ENCODE assay signal across 10 mouse cellular contexts in genomic region chr7:143480498-143480897, GRCm38 (mm10). TPM values are rescaled to one million over a fixed set of nuclear protein-coding genes. Genes with fewer than 3 reads are reported as not detected.
DNase-seq lines count a peak whose midpoint lies in the region; ATAC-seq and TF ChIP-seq lines count a peak whose summit lies in the region.
"Had no signal": no experiment of that assay in that cellular context is flagged by ENCODE, and none has a peak within 500 bp of the region (broad histone marks: within the 10 kb centered on the region; RNA-seq: fewer than 3 reads in every experiment).

No protein-coding gene starts in this region.

- H3K4me2 ChIP-seq in liver, embryonic 11.5 days, result no peak overlapping the region

- no peak overlapping the region for H3K9ac ChIP-seq in liver, embryonic 11.5 days (ENCODE audit: low read depth, low read length)

- H3K36me3 ChIP-seq in liver, embryonic 11.5 days (ENCODE audit: control insufficient read depth, insufficient read depth, low read length), result no peaks in the 10 kb centered on the region
- H3K36me3 ChIP-seq in small intestine, adult 2 months (ENCODE audit: control insufficient read depth, insufficient read depth, low read length), result 0 out of 2 replicates have a peak, but pooled peaks cover 1% of the 10 kb centered on the region

- no peak overlapping the region for H3K4me3 ChIP-seq in liver, embryonic 11.5 days (ENCODE audit: low read depth, low read length)
- H3K4me3 ChIP-seq in small intestine, adult 2 months (ENCODE audit: low read depth, low read length), result no peak overlapping the region
- H3K4me3 ChIP-seq: erythroblast, embryonic 14.5 days; megakaryocyte, embryonic 14.5 days had no signal

- ATAC-seq in CD4-positive, CD25-positive, alpha-beta regulatory T cell, adult 4 months, result peak; percentile 67
- 0 out of 2 replicates have a peak, but pooled peaks have one; percentile 29 for ATAC-seq in liver, embryonic 11.5 days (replicated peaks; ENCODE audit: low FRiP score)

- 23% methylated on average over 13 of the region's 13 CpGs for WGBS in liver, embryonic 11.5 days
- WGBS in small intestine, adult 2 months, result 24% methylated on average over 13 of the region's 13 CpGs

- H3K27ac ChIP-seq in liver, embryonic 11.5 days (ENCODE audit: low read depth, low read length), result no peak overlapping the region
- H3K27ac ChIP-seq in small intestine, adult 2 months (ENCODE audit: insufficient read depth, low read depth, low read length), result no peak overlapping the region

- no peaks in the 10 kb centered on the region for H3K4me1 ChIP-seq in liver, embryonic 11.5 days (replicated peaks; ENCODE audit: control insufficient read depth, insufficient read depth, low read length)
- peaks cover 16% of the 10 kb centered on the region for H3K4me1 ChIP-seq in small intestine, adult 2 months (ENCODE audit: control insufficient read depth, insufficient read depth, insufficient read length, low read length)

- peak; percentile 80 for TF ChIP-seq CTCF in small intestine, adult 2 months (IDR thresholded peaks at IDR 0.05; ENCODE audit: extremely low read depth, insufficient read length, insufficient replicate concordance, low read depth, low read length)

- TF ChIP-seq POLR2A in small intestine, adult 2 months (IDR thresholded peaks at IDR 0.05; ENCODE audit: low read depth, low read length), result no peak

- peaks cover 3% of the 10 kb centered on the region for H3K27me3 ChIP-seq in liver, embryonic 11.5 days (replicated peaks; ENCODE audit: control insufficient read depth, insufficient read depth, low read length)
- peaks cover 3% of the 10 kb centered on the region; the same call in 1 of the 2 replicates for H3K27me3 ChIP-seq in small intestine, adult 2 months (ENCODE audit: control insufficient read depth, insufficient read depth, low read length)

- DNase-seq in kidney, adult 18-20 months, result peak; percentile 79
- DNase-seq in kidney, adult 11 months, result no peak
- DNase-seq in T-cell, adult 2 months (ENCODE audit: low spot score), result peak; percentile 47
- peak; percentile 33 to 38 for DNase-seq in gastrocnemius, adult 8-10 months (ENCODE audit: low spot score in 2 of 2)
- no peak for DNase-seq in liver, embryonic 11.5 days (ENCODE audit: low spot score)
- DNase-seq in yolk sac, embryonic 10.5 days (ENCODE audit: low spot score), result no peak

- H3K9me3 ChIP-seq in liver, embryonic 11.5 days (ENCODE audit: control insufficient read depth, low read length), result no peaks in the 10 kb centered on the region
- H3K9me3 ChIP-seq: megakaryocyte, embryonic 14.5 days had no signal

RNA-seq across cellular contexts. Expression of gene Slc22a18, which starts 7.0 kb away (rescaled TPM):
- not detected for polyA plus RNA-seq in CD4-positive, CD25-positive, alpha-beta regulatory T cell, adult 4 months (2017; shearing (Covaris generic))
- total RNA-seq in gastrocnemius, adult 8-10 months (2022), result under 1 TPM in 2 of 4 experiments, not detected in 2; 0.32 to 0.56 TPM
- 2.8 and 5.2 TPM in 2 replicates for polyA plus RNA-seq in liver, embryonic 11.5 days (2014; fragmentation: Nextera tagmentation; extraction: Ambion mirVana)
- 249 and 251 TPM in 2 replicates for polyA plus RNA-seq in small intestine, adult 2 months (2012; rRNA removed)
- polyA plus RNA-seq: erythroblast, embryonic 14.5 days had no signal

RNA-seq across cellular contexts. Expression of gene Cdkn1c, which starts 19.6 kb away (rescaled TPM):
- polyA plus RNA-seq in CD4-positive, CD25-positive, alpha-beta regulatory T cell, adult 4 months (2017; shearing (Covaris generic)), result 1 to 10 TPM in 1 of 2 experiments, under 1 TPM in 1; 0.87 to 1.3 TPM
- 10 to 100 TPM; 14.9 to 27.6 (median 22.9) TPM for total RNA-seq in gastrocnemius, adult 8-10 months (2022)
- 572 and 617 TPM in 2 replicates for polyA plus RNA-seq in liver, embryonic 11.5 days (2014; fragmentation: Nextera tagmentation; extraction: Ambion mirVana)
- polyA plus RNA-seq in small intestine, adult 2 months (2012; rRNA removed), result 8.7 and 9.6 TPM in 2 replicates

RNA-seq across cellular contexts. Expression of gene Phlda2, which starts 22.5 kb away (rescaled TPM):
- polyA plus RNA-seq in CD4-positive, CD25-positive, alpha-beta regulatory T cell, adult 4 months (2017; shearing (Covaris generic)), result under 1 TPM in 1 of 2 experiments, not detected in 1; 0.58 TPM
- total RNA-seq in gastrocnemius, adult 8-10 months (2022), result not detected
- 11.9 and 16.4 TPM in 2 replicates for polyA plus RNA-seq in liver, embryonic 11.5 days (2014; fragmentation: Nextera tagmentation; extraction: Ambion mirVana)
- polyA plus RNA-seq in small intestine, adult 2 months (2012; rRNA removed), result 2.5 and 5.0 TPM in 2 replicates

Comparison
In these comparisons a context has a peak if more than half of its experiments do, and no peak if none do; other contexts are left out.
1. DNase-seq: peak in kidney, adult 18-20 months (single experiment), T-cell, adult 2 months (single experiment) and gastrocnemius, adult 8-10 months (2 of 2); none in kidney, adult 11 months (single experiment), liver, embryonic 11.5 days (single experiment) and yolk sac, embryonic 10.5 days (single experiment).
2. RNA of gene Slc22a18, which starts 7.0 kb away (polyA plus RNA-seq): 249 to 251 TPM in small intestine, adult 2 months; 2.8 to 5.2 TPM in liver, embryonic 11.5 days and not detected in CD4-positive, CD25-positive, alpha-beta regulatory T cell, adult 4 months; every median in the first group is over 10 times any median in the second.
3. RNA of gene Cdkn1c, which starts 19.6 kb away (polyA plus RNA-seq): 572 to 617 TPM in liver, embryonic 11.5 days; 8.7 to 9.6 TPM in small intestine, adult 2 months and 0.87 to 1.3 TPM in CD4-positive, CD25-positive, alpha-beta regulatory T cell, adult 4 months; every median in the first group is over 10 times any median in the second.